Mouse (Mus musculus): ENCODE data around the gene Ppil4.

DNA sequence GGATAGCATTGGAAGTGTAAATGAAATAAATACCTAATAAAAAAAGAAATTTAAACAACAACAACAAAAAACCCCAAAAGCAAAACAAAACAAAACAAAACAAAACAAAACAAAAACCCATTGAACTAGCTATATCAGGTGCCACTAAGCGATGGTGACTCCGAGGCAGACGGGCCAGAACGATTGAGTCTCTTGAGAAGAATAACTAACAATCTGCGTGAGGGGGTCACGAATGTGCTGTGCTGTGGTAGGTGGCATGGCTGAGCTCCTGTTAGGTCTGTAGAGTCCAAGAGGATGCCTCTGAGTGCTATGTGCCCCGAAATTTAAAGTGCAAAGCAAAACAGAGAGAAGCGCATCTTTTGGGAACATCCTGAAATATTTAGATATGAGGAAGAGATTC lies 44.8 kb downstream of the Ppil4 start:
- TF ChIP-seq CTCF (IDR thresholded peaks at IDR 0.05; ENCODE audit: borderline replicate concordance, insufficient read depth, low read depth, low read length) (no peak), POLR2A (IDR thresholded peaks at IDR 0.05; ENCODE audit: borderline replicate concordance, insufficient read depth, low read length) (no peak)

Data from cerebellum, adult 2 months (tissue).